In the genomic region with DNA sequence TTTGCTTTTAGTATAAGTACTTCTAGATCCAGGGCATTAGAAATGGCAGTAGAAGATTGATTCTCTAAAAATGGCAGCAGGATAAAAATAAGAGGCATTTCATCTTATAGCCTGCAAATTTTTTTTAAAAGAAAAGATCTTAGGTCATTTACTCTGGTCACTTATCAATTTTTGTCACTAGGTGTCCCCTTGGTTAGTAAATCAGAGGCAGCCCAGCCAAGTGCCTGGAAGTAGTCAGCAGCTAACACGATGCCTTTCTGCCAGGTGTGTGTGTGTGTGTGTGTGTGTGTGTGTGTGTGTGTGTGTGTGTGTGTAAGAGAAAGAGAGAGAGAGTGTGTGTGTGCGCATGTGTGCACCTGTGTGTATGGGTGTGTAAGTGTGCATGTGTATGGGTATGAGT, we compare ENCODE assay signal across 18 mouse cellular contexts. TPM values are rescaled to one million over a fixed set of nuclear protein-coding genes. Genes with fewer than 3 reads are reported as not detected.
A peak's percentile ranks its signal among the peaks of the same experiment; 100 is the strongest.
DNase-seq lines count a peak whose midpoint lies in the region; ATAC-seq and TF ChIP-seq lines count a peak whose summit lies in the region.
"Had no signal": no experiment of that assay in that cellular context is flagged by ENCODE, and none has a peak within 500 bp of the region (broad histone marks: within the 10 kb centered on the region; RNA-seq: fewer than 3 reads in every experiment).

No protein-coding gene starts in this region.

- no peak overlapping the region for H3K9ac ChIP-seq in hindbrain, postnatal 0 days (replicated peaks; ENCODE audit: low read length)
- H3K9ac ChIP-seq in midbrain, embryonic 11.5 days (ENCODE audit: low read length), result no peak overlapping the region
- H3K9ac ChIP-seq in midbrain, embryonic 14.5 days (replicated peaks; ENCODE audit: low read length), result no peak overlapping the region
- H3K9ac ChIP-seq: midbrain, embryonic 12.5 days; neural tube, embryonic 13.5 days had no signal

- H3K4me3 ChIP-seq in hindbrain, postnatal 0 days (ENCODE audit: low read length), result no peak overlapping the region
- no peak overlapping the region for H3K4me3 ChIP-seq in hindbrain, embryonic 10.5 days
- no peak overlapping the region for H3K4me3 ChIP-seq in midbrain, embryonic 11.5 days (ENCODE audit: low read depth, low read length)
- no peak overlapping the region for H3K4me3 ChIP-seq in midbrain, embryonic 14.5 days (replicated peaks; ENCODE audit: low read depth, low read length)
- no peak overlapping the region for H3K4me3 ChIP-seq in limb, embryonic 10.5 days
- H3K4me3 ChIP-seq: embryonic facial prominence, embryonic 10.5 days; forebrain, embryonic 10.5 days; midbrain, embryonic 12.5 days; neural tube, embryonic 13.5 days had no signal

- CTCF ChIA-PET in Patski (lab: Charles Lee), result no interaction called here

- ATAC-seq in hindbrain, postnatal 0 days, result peak; percentile 32; the same call in 1 of the 2 replicates
- ATAC-seq in midbrain, embryonic 11.5 days (ENCODE audit: low FRiP score), result no peak
- no peak for ATAC-seq in midbrain, embryonic 14.5 days (ENCODE audit: low FRiP score, low TSS enrichment)
- ATAC-seq in Patski, result no peak
- ATAC-seq in neutrophil, adult 5-6 weeks (ENCODE audit: extremely low read depth, insufficient number of reproducible peaks, low FRiP score, poor library complexity, severe bottlenecking), result peak; percentile 48; the same call in 1 of the 2 replicates
- ATAC-seq: activated CD4-positive, CD25-positive, alpha-beta regulatory T cell, adult 4 months had no signal

- TF ChIP-seq CTCF in hindbrain, postnatal 0 days (IDR thresholded peaks at IDR 0.05; ENCODE audit: low read depth), result peak; percentile 34
- TF ChIP-seq CTCF in Patski (IDR thresholded peaks at IDR 0.05), result peak; percentile 43

- peak; percentile 40 for DNase-seq in hindbrain, postnatal 0 days (ENCODE audit: low spot score)
- no peak for DNase-seq in hindbrain, embryonic 10.5 days (ENCODE audit: low spot score)
- peak; percentile 41 for DNase-seq in midbrain, embryonic 11.5 days (ENCODE audit: low spot score, missing footprints)
- no peak for DNase-seq in midbrain, embryonic 14.5 days
- no peak for DNase-seq in Patski (ENCODE audit: low read depth, low spot score)
- DNase-seq in limb, embryonic 10.5 days (ENCODE audit: low spot score), result no peak
- no peak for DNase-seq in urinary bladder, postnatal 10 days (ENCODE audit: low spot score)
- DNase-seq: gastrocnemius, postnatal 10 days; left cerebral cortex, postnatal 4 days; retina, postnatal 1 day; thymus, adult 2 months had no signal

- no peak overlapping the region for H3K27ac ChIP-seq in hindbrain, postnatal 0 days
- no peak overlapping the region for H3K27ac ChIP-seq in hindbrain, embryonic 10.5 days
- no peak overlapping the region for H3K27ac ChIP-seq in midbrain, embryonic 11.5 days (ENCODE audit: low read depth, low read length)
- H3K27ac ChIP-seq in midbrain, embryonic 14.5 days (replicated peaks; ENCODE audit: low read depth, low read length), result no peak overlapping the region
- no peak overlapping the region for H3K27ac ChIP-seq in limb, embryonic 10.5 days
- H3K27ac ChIP-seq: embryonic facial prominence, embryonic 10.5 days; forebrain, embryonic 10.5 days; midbrain, embryonic 12.5 days; neural tube, embryonic 13.5 days had no signal

- H3K36me3 ChIP-seq in hindbrain, postnatal 0 days (ENCODE audit: insufficient read depth, low read length), result no peaks in the 10 kb centered on the region
- H3K36me3 ChIP-seq in hindbrain, embryonic 10.5 days, result no peaks in the 10 kb centered on the region
- no peaks in the 10 kb centered on the region for H3K36me3 ChIP-seq in midbrain, embryonic 11.5 days (ENCODE audit: control insufficient read depth, insufficient read depth, low read length)
- H3K36me3 ChIP-seq in midbrain, embryonic 14.5 days (ENCODE audit: control insufficient read depth, insufficient read depth, low read length), result no peaks in the 10 kb centered on the region
- no peaks in the 10 kb centered on the region for H3K36me3 ChIP-seq in limb, embryonic 10.5 days
- H3K36me3 ChIP-seq: embryonic facial prominence, embryonic 10.5 days; forebrain, embryonic 10.5 days; midbrain, embryonic 12.5 days; neural tube, embryonic 13.5 days had no signal

- in situ Hi-C loops in Patski (cut with MboI; ENCODE audit: low pct_unique_long_range_greater_than_20kb), result no loop called here

- no peaks in the 10 kb centered on the region for H3K27me3 ChIP-seq in hindbrain, postnatal 0 days (ENCODE audit: insufficient read depth, low read length)
- no peaks in the 10 kb centered on the region for H3K27me3 ChIP-seq in hindbrain, embryonic 10.5 days (ENCODE audit: insufficient read depth, poor library complexity, severe bottlenecking)
- no peaks in the 10 kb centered on the region for H3K27me3 ChIP-seq in midbrain, embryonic 11.5 days (ENCODE audit: control insufficient read depth, insufficient read depth, low read length)
- no peaks in the 10 kb centered on the region for H3K27me3 ChIP-seq in midbrain, embryonic 14.5 days (ENCODE audit: control insufficient read depth, insufficient read depth, low read length)
- H3K27me3 ChIP-seq in Patski, result no peaks in the 10 kb centered on the region
- no peaks in the 10 kb centered on the region for H3K27me3 ChIP-seq in limb, embryonic 10.5 days (ENCODE audit: low read depth, poor library complexity, severe bottlenecking)
- H3K27me3 ChIP-seq: midbrain, embryonic 12.5 days; neural tube, embryonic 13.5 days had no signal

- no peaks in the 10 kb centered on the region for H3K9me3 ChIP-seq in hindbrain, postnatal 0 days (ENCODE audit: low read length)
- peaks cover 8% of the 10 kb centered on the region; the same call in 1 of the 2 replicates for H3K9me3 ChIP-seq in hindbrain, embryonic 10.5 days
- H3K9me3 ChIP-seq in midbrain, embryonic 11.5 days (ENCODE audit: control insufficient read depth, low read length), result no peaks in the 10 kb centered on the region; the same call in 1 of the 2 replicates
- no peaks in the 10 kb centered on the region for H3K9me3 ChIP-seq in midbrain, embryonic 14.5 days (ENCODE audit: control insufficient read depth, low read length)
- H3K9me3 ChIP-seq in limb, embryonic 10.5 days (replicated peaks), result no peaks in the 10 kb centered on the region
- H3K9me3 ChIP-seq: neural tube, embryonic 13.5 days had no signal

- no peak overlapping the region for H3K4me2 ChIP-seq in hindbrain, postnatal 0 days (ENCODE audit: low read depth, low read length)
- H3K4me2 ChIP-seq in midbrain, embryonic 11.5 days, result no peak overlapping the region
- H3K4me2 ChIP-seq in midbrain, embryonic 14.5 days (ENCODE audit: low read length), result no peak overlapping the region
- H3K4me2 ChIP-seq: midbrain, embryonic 12.5 days; neural tube, embryonic 13.5 days had no signal

- POLR2A ChIA-PET in Patski (lab: Charles Lee), result no interaction called here

- H3K4me1 ChIP-seq in hindbrain, postnatal 0 days (ENCODE audit: insufficient read depth, low read length), result no peaks in the 10 kb centered on the region
- no peaks in the 10 kb centered on the region for H3K4me1 ChIP-seq in hindbrain, embryonic 10.5 days (replicated peaks)
- H3K4me1 ChIP-seq in midbrain, embryonic 11.5 days (ENCODE audit: control insufficient read depth, insufficient read depth, low read length), result no peaks in the 10 kb centered on the region
- H3K4me1 ChIP-seq in midbrain, embryonic 14.5 days (ENCODE audit: control insufficient read depth, insufficient read depth, low read length), result no peaks in the 10 kb centered on the region
- no peaks in the 10 kb centered on the region for H3K4me1 ChIP-seq in limb, embryonic 10.5 days
- H3K4me1 ChIP-seq: embryonic facial prominence, embryonic 10.5 days; forebrain, embryonic 10.5 days; midbrain, embryonic 12.5 days; neural tube, embryonic 13.5 days had no signal

- 80% methylated on average over 2 of the region's 2 CpGs for WGBS in hindbrain, postnatal 0 days
- 80% methylated on average over 2 of the region's 2 CpGs for WGBS in hindbrain, embryonic 10.5 days
- 80% methylated on average over 2 of the region's 2 CpGs for WGBS in midbrain, embryonic 11.5 days
- 82% methylated on average over 2 of the region's 2 CpGs for WGBS in midbrain, embryonic 14.5 days
- WGBS in limb, embryonic 10.5 days, result 96% methylated on average over 2 of the region's 2 CpGs

RNA-seq across cellular contexts. Expression of gene Helt, which starts 28.4 kb away (rescaled TPM):
- total RNA-seq in hindbrain, postnatal 0 days (2014; rRNA removed), result 0.52 TPM in 1 of 2 replicates, not detected in the other
- polyA plus RNA-seq in hindbrain, postnatal 0 days (2015; fragmentation: Nextera tagmentation; extraction: Ambion mirVana), result 0.11 and 0.15 TPM in 2 replicates
- polyA plus RNA-seq in hindbrain, embryonic 10.5 days (2016; fragmentation: Nextera tagmentation; extraction: Ambion mirVana), result 0.27 and 0.41 TPM in 2 replicates
- 48.9 and 49.0 TPM in 2 replicates for polyA plus RNA-seq in midbrain, embryonic 11.5 days (2014; fragmentation: Nextera tagmentation; extraction: Ambion mirVana)
- 9.6 and 10.2 TPM in 2 replicates for polyA plus RNA-seq in midbrain, embryonic 14.5 days (2014; fragmentation: Nextera tagmentation; extraction: Ambion mirVana)
- polyA plus RNA-seq in Patski (2021), result not detected
- total RNA-seq in neutrophil, adult 5-6 weeks (2017), result not detected in 2 replicates
- not detected in 2 replicates for polyA plus RNA-seq in limb, embryonic 10.5 days (2016; fragmentation: Nextera tagmentation; extraction: Ambion mirVana)
- polyA plus RNA-seq: activated CD4-positive, CD25-positive, alpha-beta regulatory T cell, adult 4 months; heart, embryonic 14.5 days; thymus, adult 2 months had no signal

Comparison
In these comparisons a context has a peak if more than half of its experiments do, and no peak if none do; other contexts are left out.
1. DNase-seq: peak in hindbrain, postnatal 0 days (single experiment) and midbrain, embryonic 11.5 days (single experiment); none in hindbrain, embryonic 10.5 days (single experiment), midbrain, embryonic 14.5 days (single experiment), Patski (single experiment), limb, embryonic 10.5 days (single experiment) and urinary bladder, postnatal 10 days (single experiment).
2. ATAC-seq: peak in hindbrain, postnatal 0 days (single experiment) and neutrophil, adult 5-6 weeks (single experiment); none in midbrain, embryonic 11.5 days (single experiment), midbrain, embryonic 14.5 days (single experiment) and Patski (single experiment).